Mouse (Mus musculus) adrenal gland, postnatal 25 days (tissue): ENCODE measurements at regions not wholly inside any gene's neighbourhood (a gene's known extent, or its start where the extent isn't known, plus 50 kb on each side); places are given as distances from the start of the nearest gene placed in this dataset.

Experiments used
- DNase-seq: peaks from one replicate; pipeline ENCODE4 v3.0.0; 2021; ENCODE audit warnings: mixed read lengths

- no peak for DNase-seq
Observed at GRCm38 (mm10) chr4:10141238-10141934, 732.9 kb upstream of the 2610301B20Rik start.

DNA sequence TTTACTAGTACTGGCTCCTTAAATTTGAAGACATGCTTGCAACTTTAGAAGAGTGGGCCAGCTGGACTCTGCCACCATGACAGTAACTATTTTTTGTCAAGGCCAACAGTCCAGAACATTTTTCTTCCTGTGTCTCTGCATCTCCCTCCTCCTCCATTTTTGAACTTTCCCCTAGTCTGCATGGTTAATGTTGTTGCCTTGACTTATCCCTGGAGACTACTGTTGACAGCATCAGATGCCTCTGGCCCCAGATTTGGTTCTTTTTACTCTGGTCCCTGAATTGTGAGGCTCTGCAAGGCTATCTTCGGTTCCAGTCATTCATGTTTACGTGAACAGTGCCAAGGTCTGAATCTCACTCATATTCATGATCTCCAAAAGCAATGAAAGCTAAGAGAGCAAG is 724.4 kb upstream of the 2610301B20Rik start:
- DNase-seq, result no peak

DNA sequence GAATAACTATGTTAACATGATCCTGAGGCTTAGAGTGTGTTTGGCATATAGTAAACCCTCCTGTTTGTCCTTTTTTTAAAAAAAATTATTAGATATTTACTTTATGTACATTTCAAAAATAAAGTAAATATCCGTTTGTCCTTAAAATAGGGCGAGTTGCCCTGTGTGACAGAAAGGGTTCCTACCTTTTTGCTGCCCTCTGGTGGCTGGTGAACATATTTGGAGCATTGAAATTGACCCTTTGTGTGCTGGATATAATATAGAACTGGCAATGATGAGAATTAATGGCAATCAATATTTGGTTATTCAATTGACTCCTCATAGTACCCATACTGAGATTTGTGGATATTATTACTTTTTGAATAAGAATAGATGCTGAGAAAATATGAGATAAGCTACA is 723.8 kb upstream of the 2610301B20Rik start:
- DNase-seq, result peak; percentile 47

GRCm38 (mm10) chr4:10155705-10156390 is 718.5 kb upstream of the 2610301B20Rik start:
- no peak for DNase-seq

DNA sequence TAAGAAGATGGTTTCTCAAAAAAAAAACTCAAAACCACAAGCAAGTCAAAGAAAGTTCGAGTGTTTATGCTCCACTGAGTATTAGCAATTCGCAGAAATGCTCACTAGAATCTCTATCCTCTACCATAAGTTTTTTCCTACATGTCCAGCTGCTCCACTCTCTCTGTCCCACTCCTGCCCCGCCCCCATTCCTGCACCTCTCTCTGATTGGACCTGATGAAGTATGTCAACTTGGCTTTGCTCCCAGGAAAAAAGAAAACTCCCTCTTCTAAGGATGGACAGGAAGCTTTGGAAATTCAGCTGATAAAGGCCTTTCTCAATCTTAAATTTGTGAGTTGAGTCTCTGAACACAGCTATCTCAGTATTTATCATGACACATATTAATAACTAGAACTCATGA is 684.4 kb upstream of the 2610301B20Rik start:
- DNase-seq, result no peak

DNA sequence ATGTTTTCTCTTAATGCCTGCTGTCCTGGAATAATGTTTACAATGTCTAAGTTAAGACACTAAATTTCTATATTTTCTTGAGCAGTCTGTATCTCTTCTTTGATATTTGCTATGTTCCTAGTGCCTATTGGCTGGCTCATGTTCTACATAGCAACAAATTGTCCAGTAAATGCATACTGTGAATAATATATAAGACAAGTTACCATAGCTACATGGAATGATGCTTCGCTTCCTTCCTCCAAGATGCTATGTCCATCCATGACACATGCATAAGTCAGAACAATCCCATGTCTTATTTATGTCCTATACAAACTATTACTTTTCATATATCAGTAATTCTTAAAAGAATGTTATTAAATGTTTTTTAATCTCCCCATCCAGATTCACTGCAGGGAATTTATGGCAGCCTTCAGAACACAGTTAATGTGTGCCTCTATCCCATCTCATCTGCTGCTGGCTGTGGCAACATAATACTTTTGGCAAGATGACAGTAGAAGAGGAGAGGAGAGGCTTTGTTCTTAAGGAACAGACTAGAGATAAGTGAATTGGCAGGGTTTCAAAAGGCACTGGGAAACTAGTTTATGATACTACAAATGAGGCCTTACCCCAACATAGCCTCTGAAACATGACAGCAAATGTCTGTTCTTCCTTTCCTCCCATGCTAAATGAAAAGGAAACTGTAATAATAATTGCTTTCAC is 676.9 kb upstream of the 2610301B20Rik start:
- no peak for DNase-seq

DNA sequence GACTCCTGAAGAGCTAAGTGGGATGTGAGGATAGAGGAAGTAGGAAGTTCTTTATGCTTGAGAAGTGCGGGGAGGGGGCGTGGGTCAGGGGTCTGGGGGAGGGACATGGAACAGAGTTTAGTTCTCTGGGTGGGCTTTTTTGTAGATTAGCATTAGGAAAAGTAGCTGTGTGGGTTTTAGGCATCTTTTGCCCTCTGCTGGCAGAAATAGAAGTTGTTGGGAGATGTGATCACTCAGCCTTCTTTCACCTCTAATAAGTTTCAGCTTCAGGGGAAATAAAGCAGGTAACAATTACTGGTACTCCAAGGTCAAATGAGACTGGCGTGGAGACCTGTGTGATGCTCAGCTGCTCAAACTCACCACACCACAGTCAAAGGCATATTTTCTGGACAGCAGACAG is 672.5 kb upstream of the 2610301B20Rik start:
- DNase-seq, result no peak

DNA sequence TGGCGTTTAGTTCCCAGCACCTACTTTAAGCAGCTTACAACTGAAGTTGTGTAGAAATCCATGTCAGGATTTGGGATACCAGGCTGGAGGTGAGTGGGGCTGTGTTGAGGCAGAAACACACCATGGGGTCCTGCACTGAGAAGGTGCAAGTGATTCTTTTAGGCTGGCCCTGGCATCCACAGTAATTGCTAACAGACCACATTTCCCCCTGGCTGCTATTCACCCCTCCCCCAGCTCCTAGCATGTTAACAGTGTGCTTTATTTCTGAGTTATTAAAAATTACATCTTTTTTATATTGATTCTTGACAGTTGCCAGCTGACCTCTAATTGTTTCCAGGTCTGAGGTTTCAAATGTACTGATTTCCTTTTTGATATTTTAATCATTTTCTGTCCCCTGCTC is 670.1 kb upstream of the 2610301B20Rik start:
- no peak for DNase-seq

DNA sequence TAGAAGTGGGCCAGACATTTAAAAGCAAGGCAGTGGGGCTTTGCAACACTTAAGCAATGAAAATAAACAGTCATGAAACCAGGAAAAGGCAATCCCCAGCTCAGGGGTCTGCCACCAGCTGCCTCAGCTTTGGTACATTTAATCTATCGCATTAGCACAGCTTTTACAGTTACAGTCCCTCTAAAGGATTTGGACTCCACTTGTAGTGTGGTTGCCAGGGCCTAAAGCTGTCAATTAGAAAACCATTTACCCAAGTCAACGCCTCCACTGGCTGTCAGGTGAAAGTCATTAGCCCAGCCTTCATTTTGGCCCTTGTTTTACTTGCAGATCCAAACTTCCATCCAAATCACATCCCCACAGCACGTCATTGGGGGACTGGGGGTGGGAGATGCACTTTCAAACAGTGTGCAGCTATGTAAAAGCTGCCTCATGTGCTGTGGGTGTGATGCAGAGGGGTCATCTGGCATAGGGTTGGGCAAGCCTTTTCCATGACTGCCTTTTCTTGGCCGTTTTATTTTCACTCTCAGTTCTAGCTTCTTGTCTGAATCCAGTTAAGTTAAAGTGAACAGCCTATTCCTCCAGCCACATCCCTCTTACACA is 664.9 kb upstream of the 2610301B20Rik start:
- DNase-seq, result no peak

DNA sequence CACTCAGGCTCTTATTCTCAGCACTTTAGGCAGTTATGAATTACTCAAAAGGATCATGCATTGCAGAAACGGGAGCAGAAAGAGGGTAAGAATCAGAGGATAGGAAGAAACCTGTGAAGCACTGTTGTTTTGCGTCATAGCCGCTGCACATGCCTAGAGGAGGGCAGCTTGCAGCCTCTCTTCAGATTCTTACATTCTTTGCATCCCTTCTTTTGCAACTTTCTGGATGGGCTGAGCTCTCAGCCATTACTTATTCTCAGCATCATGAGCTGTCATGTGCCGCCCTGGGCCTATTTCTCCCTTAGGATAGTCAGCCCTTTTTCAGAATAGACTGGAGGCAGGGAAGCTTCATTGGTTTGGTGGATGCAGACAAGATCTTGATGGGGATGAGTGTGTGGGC is 663.0 kb upstream of the 2610301B20Rik start:
- DNase-seq, result no peak

GRCm38 (mm10) chr4:10235324-10235723 is 639.0 kb upstream of the 2610301B20Rik start:
- DNase-seq, result no peak

DNA sequence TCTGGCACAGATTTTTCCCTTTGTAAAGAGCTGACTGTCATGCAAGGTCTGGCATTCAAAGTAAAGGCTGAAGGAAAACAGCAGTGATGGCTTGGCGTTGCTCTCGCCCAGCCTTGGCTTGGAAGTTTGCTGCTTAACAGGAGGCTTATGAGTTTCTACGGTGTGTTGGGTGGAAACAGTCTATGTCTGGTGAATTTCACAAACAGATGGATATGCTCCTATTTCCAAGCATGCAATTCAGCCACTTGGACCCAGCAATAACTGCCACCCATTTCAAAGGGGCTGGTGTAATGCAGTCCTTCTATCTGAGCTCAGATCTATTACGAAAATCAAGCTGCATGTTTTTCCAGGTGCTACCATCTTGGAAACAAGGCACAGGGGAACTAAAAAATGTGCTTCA is 632.2 kb upstream of the 2610301B20Rik start:
- DNase-seq, result no peak

DNA sequence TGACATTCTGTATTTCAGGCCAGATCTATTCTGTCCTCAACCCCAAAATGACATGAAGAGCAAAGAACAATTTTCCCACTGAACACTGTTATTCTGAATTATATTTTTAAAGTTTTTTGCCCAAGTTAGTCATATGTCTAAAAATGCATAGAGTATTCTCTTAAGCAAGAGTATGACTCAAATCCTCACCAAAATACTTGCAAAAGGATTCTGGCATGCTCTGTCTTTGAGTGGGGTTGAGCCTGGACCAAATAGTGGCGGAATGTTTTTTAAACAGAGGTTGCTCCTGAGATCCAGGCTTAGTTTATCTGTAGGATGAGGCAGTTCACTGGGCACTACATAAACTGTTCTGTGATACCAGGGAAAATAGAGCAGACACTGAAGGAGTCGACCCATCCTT is 631.4 kb upstream of the 2610301B20Rik start:
- DNase-seq, result no peak

DNA sequence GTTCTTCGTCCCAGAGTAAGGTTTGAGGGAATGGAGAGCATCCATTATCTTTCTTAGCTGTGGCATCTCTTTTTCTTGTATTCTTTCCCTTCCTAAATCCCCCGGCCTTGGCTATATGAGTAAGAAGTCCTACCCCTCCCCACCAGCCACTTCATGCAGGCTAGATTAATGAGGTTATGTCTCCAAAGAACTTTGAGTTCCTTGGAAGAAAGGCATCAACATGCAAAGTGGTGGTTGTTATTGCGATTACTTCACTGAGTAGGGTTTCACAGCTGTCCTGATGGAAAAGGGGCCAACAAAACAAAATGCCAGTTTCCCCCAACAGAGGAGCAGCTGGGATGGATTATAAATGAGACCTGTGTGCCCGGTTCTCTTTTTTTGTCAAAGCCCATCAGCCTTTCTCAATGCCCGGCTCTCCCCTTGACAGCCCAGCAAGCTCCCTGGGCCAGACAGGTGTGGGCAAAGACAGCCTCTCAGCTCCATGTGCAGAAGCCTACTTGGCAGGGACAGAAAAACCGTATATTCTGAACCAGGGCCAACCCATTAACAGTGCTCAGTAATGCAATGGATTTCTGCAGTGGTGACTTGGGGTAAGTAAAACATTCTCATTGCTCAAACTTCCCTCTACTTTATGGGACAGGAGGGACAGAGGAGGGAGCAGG is 620.1 kb upstream of the 2610301B20Rik start:
- DNase-seq, result no peak

DNA sequence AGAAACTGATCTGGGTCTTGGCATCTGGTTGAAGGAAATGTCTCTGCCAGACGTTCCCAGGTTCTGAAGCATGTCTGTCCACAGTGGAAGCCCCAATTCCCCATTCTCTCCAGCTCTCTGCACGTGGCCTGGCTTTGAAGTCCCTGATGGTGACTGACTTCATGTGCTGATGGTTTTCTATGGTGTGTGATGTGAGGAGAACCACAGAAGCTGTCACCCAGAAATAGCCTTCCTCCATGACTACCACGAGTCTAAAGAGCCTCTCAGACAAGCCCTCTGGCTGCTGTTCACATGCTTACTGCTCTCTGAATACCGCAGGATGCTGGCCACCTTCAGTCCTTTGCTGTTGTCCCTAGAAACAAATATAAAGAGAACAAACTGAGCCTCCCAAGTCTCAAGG is 616.8 kb upstream of the 2610301B20Rik start:
- DNase-seq, result no peak

GRCm38 (mm10) chr4:10260351-10260750 is 613.9 kb upstream of the 2610301B20Rik start:
- no peak for DNase-seq

- no peak for DNase-seq
Observed at GRCm38 (mm10) chr4:10265942-10266341, 608.4 kb upstream of the 2610301B20Rik start.

DNA sequence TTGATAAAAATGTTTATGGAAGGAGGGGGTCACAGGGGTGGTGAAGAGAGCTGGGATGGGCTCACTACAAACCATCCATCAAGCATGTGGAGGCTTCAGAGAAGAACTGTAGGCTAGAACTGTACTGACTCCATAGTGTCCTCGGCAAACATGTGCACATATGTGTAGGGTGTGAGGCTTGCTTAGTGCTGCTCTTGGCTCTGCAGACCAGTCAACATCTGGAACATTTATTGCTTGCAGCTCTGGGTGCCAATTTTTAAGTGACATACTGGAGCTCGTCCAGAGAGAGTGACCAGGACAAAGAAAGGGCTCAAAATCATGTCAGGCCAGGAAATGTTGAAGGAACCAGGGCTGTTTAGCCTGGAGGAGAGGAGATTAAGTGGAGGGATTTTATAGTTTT is 588.7 kb upstream of the 2610301B20Rik start:
- DNase-seq, result no peak

DNA sequence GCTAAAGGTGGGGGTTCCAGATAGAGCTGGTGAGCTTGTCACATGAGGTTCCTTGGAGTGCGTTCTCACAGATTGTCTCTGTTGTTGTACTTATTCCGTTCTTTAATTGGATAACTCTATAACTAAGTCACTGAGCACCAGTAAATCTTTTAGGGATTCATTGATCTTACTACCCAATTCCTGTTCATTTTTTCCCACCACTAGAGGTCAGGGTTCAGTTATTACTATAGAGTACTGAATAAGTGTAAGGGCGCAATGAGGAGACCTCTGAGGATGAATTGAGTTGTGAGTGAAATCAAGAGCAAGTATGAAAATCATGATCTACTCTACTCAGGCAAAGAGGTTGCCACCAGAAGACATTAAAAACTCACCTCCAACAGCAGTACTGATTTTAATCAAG is 584.0 kb upstream of the 2610301B20Rik start:
- DNase-seq, result no peak

DNA sequence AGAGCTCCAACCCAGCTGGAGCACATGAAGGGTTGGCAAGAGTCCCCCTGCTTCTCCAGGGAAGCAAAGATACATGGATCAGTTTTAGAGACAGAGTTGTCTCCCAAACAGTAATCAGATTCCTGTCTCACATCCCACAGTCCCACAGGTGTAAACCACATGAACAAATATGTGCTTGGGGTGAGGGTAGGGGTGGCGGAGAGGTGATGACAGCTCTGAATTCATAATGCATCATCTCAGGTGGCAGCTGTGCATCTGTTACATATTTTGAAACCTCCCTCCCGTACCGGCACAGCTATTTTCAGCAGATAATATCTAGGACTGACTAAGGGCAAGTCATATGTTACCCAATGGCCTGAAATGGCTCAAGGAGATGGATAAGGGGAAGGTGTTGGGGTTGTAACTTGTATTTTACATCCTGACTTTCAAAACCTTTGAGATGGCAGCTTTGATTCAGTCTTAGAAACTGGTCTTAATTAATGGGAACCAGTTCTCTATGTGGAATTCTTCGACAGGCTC is 579.2 kb upstream of the 2610301B20Rik start:
- DNase-seq, result no peak

GRCm38 (mm10) chr4:10296220-10296619 is 578.1 kb upstream of the 2610301B20Rik start:
- no peak for DNase-seq

- no peak for DNase-seq
Observed at GRCm38 (mm10) chr4:10311886-10312285, 562.4 kb upstream of the 2610301B20Rik start.
